Mouse (Mus musculus) heart, embryonic 10.5 days (tissue): Measurements from ENCODE around the gene Ccdc121. TPM values are rescaled to one million over a fixed set of nuclear protein-coding genes. Genes with fewer than 3 reads are reported as not detected.
"Not testable (repeated sequence)": the region's sequence is repeated elsewhere in the genome, so short reads cannot be mapped to it uniquely, and the experiment has no call there.

Source experiments
- DNase-seq: peaks from one replicate; pipeline ENCODE4 v3.0.0-alpha.2; 2017; ENCODE audit warnings: low spot score
- H3K27ac ChIP-seq: fragments of 300-500 bp; sonication (generic); 2 replicates; pipeline ENCODE4 v1.5.1; 2016; ENCODE audit warnings: mild to moderate bottlenecking
- H3K27me3 ChIP-seq: fragments of 300-500 bp; sonication (generic); 2 replicates; pipeline ENCODE4 v1.6.1; 2016; ENCODE audit warnings: mild to moderate bottlenecking; ENCODE audit not compliant: poor library complexity, insufficient read depth, severe bottlenecking
- H3K36me3 ChIP-seq: fragments of 300-500 bp; sonication (generic); 2 replicates; pipeline ENCODE4 v1.6.1; 2016; ENCODE audit warnings: mild to moderate bottlenecking, moderate library complexity
- H3K4me1 ChIP-seq: fragments of 300-500 bp; sonication (generic); 2 replicates; pipeline ENCODE4 v1.6.1; 2016; ENCODE audit warnings: mild to moderate bottlenecking
- H3K4me3 ChIP-seq: fragments of 300-500 bp; sonication (generic); 2 replicates; pipeline ENCODE4 v1.5.1; 2016; ENCODE audit warnings: mild to moderate bottlenecking, moderate library complexity
- H3K9me3 ChIP-seq: fragments of 300-500 bp; sonication (generic); 2 replicates; pipeline ENCODE4 v1.6.1; 2016; ENCODE audit warnings: mild to moderate bottlenecking, moderate library complexity
- WGBS: fragments of 180-500 bp; shearing (Covaris S2); methylation state at CpG from one replicate; pipeline ENCODE4 v1.1.7; 2016; 5-methylcytosine and 5-hydroxymethylcytosine counted together
- polyA plus RNA-seq: library from polyadenylated mRNA; unstranded; fragments of >200 nt; fragmentation: Nextera tagmentation; extraction: Ambion mirVana; gene quantifications from 2 replicates; pipeline ENCODE4 v1.2.1, GENCODE M21; 2016

The Ccdc121 gene
- polyA plus RNA-seq, 1 experiment from 2014 or later, result not detected

- 48% methylated on average over 10 of the region's 10 CpGs for WGBS
Measured at GRCm38 (mm10) chr1:181535165-181535873, 24.1 kb upstream of the Ccdc121 start.

GRCm38 (mm10) chr1:181529368-181529767 is 18.1 kb upstream of the Ccdc121 start:
- Histone ChIP-seq H3K36me3 (no peaks in the 10 kb centered on the region), H3K27ac (no peak overlapping the region), H3K4me1 (no peaks in the 10 kb centered on the region), H3K4me3 (no peak overlapping the region), H3K27me3 (no peaks in the 10 kb centered on the region; the same call in 1 of the 2 replicates), H3K9me3 (no peaks in the 10 kb centered on the region)
- no peak for DNase-seq
- WGBS, result 74% methylated on average over 4 of the region's 4 CpGs

More at GRCm38 (mm10) chr1:181535165-181535873, 24.1 kb upstream of the Ccdc121 start:
- Histone ChIP-seq H3K27me3 (no peaks in the 10 kb centered on the region), H3K27ac (no peak overlapping the region), H3K4me3 (no peak overlapping the region), H3K36me3 (no peaks in the 10 kb centered on the region), H3K9me3 (no peaks in the 10 kb centered on the region), H3K4me1 (peaks cover 10% of the 10 kb centered on the region; the same call in 1 of the 2 replicates)
- DNase-seq, result no peak

- 63% methylated on average over 5 of the region's 5 CpGs for WGBS
- H3K9me3 ChIP-seq, result no peaks in the 10 kb centered on the region
- no peaks in the 10 kb centered on the region for H3K36me3 ChIP-seq
- H3K27ac ChIP-seq, result no peak overlapping the region
- no peaks in the 10 kb centered on the region; the same call in 1 of the 2 replicates for H3K27me3 ChIP-seq
- H3K4me3 ChIP-seq, result no peak overlapping the region
- H3K4me1 ChIP-seq, result 0 out of 2 replicates have a peak, but pooled peaks cover 2% of the 10 kb centered on the region
- no peak for DNase-seq
Measured at GRCm38 (mm10) chr1:181525996-181526395, 14.7 kb upstream of the Ccdc121 start.

- DNase-seq, result peak; percentile 43
- peak overlapping the region; percentile 47; the same call in 1 of the 2 replicates for H3K27ac ChIP-seq
- 0 out of 2 replicates have a peak, but pooled peaks cover 2% of the 10 kb centered on the region for H3K4me1 ChIP-seq
- H3K4me3 ChIP-seq, result no peak overlapping the region
- no peaks in the 10 kb centered on the region; the same call in 1 of the 2 replicates for H3K27me3 ChIP-seq
- H3K9me3 ChIP-seq, result no peaks in the 10 kb centered on the region
- H3K36me3 ChIP-seq, result no peaks in the 10 kb centered on the region
- 61% methylated on average over 5 of the region's 5 CpGs for WGBS
Measured at GRCm38 (mm10) chr1:181523831-181524230, 12.6 kb upstream of the Ccdc121 start.

- Histone ChIP-seq H3K4me1 (0 out of 2 replicates have a peak, but pooled peaks cover 2% of the 10 kb centered on the region), H3K9me3 (no peaks in the 10 kb centered on the region), H3K27me3 (no peaks in the 10 kb centered on the region; the same call in 1 of the 2 replicates), H3K36me3 (no peaks in the 10 kb centered on the region), H3K27ac (no peak overlapping the region), H3K4me3 (no peak overlapping the region)
- WGBS, result 74% methylated on average over 11 of the region's 11 CpGs
- peak; percentile 51 for DNase-seq
Measured at GRCm38 (mm10) chr1:181521401-181522091, 10.3 kb upstream of the Ccdc121 start.

- no peaks in the 10 kb centered on the region for H3K27me3 ChIP-seq
- H3K4me1 ChIP-seq, result 0 out of 2 replicates have a peak, but pooled peaks cover 2% of the 10 kb centered on the region
- no peak overlapping the region for H3K4me3 ChIP-seq
- DNase-seq, result peak; percentile 25
- H3K36me3 ChIP-seq, result no peaks in the 10 kb centered on the region
- H3K27ac ChIP-seq, result no peak overlapping the region
- WGBS, result 75% methylated on average over 4 of the region's 4 CpGs
- H3K9me3 ChIP-seq, result no peaks in the 10 kb centered on the region
Measured at GRCm38 (mm10) chr1:181519137-181519536, 7.9 kb upstream of the Ccdc121 start.

GRCm38 (mm10) chr1:181518046-181518445 is 6.8 kb upstream of the Ccdc121 start:
- H3K36me3 ChIP-seq, result no peaks in the 10 kb centered on the region
- H3K9me3 ChIP-seq, result no peaks in the 10 kb centered on the region
- peak; percentile 52 for DNase-seq
- H3K27me3 ChIP-seq, result no peaks in the 10 kb centered on the region
- H3K4me3 ChIP-seq, result no peak overlapping the region
- WGBS, result 87% methylated on average over 9 of the region's 9 CpGs
- no peaks in the 10 kb centered on the region for H3K4me1 ChIP-seq
- no peak overlapping the region for H3K27ac ChIP-seq

- no peak overlapping the region for H3K4me3 ChIP-seq
- 81% methylated on average over 15 of the region's 15 CpGs for WGBS
- no peaks in the 10 kb centered on the region for H3K9me3 ChIP-seq
- DNase-seq, result peak; percentile 53
- no peaks in the 10 kb centered on the region for H3K36me3 ChIP-seq
- H3K4me1 ChIP-seq, result peaks cover 3% of the 10 kb centered on the region; the same call in 1 of the 2 replicates
- H3K27ac ChIP-seq, result no peak overlapping the region
- H3K27me3 ChIP-seq, result no peaks in the 10 kb centered on the region
Measured at GRCm38 (mm10) chr1:181512430-181513129, 1.3 kb upstream of the Ccdc121 start.

GRCm38 (mm10) chr1:181510855-181511254 is 396 bp downstream of the Ccdc121 start:
- not testable (repeated sequence) for H3K27me3 ChIP-seq, H3K9me3 ChIP-seq, H3K36me3 ChIP-seq, H3K4me3 ChIP-seq, H3K27ac ChIP-seq, H3K4me1 ChIP-seq
- peak; percentile 27 for DNase-seq
- WGBS, result 62% methylated on average over 11 of the region's 11 CpGs

GRCm38 (mm10) chr1:181505367-181505766 is 5.9 kb downstream of the Ccdc121 start:
- Histone ChIP-seq H3K27me3 (no peaks in the 10 kb centered on the region), H3K4me3 (no peak overlapping the region), H3K36me3 (no peaks in the 10 kb centered on the region), H3K4me1 (peaks cover 3% of the 10 kb centered on the region), H3K27ac (0 out of 2 replicates have a peak overlapping the region, but pooled peaks have one; percentile 22), H3K9me3 (no peaks in the 10 kb centered on the region)
- peak; percentile 68 for DNase-seq
- 48% methylated on average over 8 of the region's 8 CpGs for WGBS

- H3K27me3 ChIP-seq, result no peaks in the 10 kb centered on the region
- H3K27ac ChIP-seq, result no peak overlapping the region
- no peaks in the 10 kb centered on the region for H3K36me3 ChIP-seq
- peaks cover 3% of the 10 kb centered on the region; the same call in 1 of the 2 replicates for H3K4me1 ChIP-seq
- H3K9me3 ChIP-seq, result no peaks in the 10 kb centered on the region
- peak; percentile 53 for DNase-seq
- WGBS, result 80% methylated on average over 2 of the region's 2 CpGs
- H3K4me3 ChIP-seq, result no peak overlapping the region
Measured at GRCm38 (mm10) chr1:181503471-181503870, 7.8 kb downstream of the Ccdc121 start.

- H3K9me3 ChIP-seq, result no peaks in the 10 kb centered on the region
- no peaks in the 10 kb centered on the region for H3K27me3 ChIP-seq
- no peaks in the 10 kb centered on the region for H3K36me3 ChIP-seq
- H3K4me3 ChIP-seq, result no peak overlapping the region
- H3K4me1 ChIP-seq, result no peaks in the 10 kb centered on the region
- no peak for DNase-seq
- WGBS, result 75% methylated on average over 5 of the region's 5 CpGs
- no peak overlapping the region for H3K27ac ChIP-seq
Measured at GRCm38 (mm10) chr1:181484696-181485095, 26.6 kb downstream of the Ccdc121 start.
